Mouse (Mus musculus) heart, embryonic 16.5 days (tissue): Measurements from ENCODE around the gene Slc20a1. TPM values are rescaled to one million over a fixed set of nuclear protein-coding genes. Genes with fewer than 3 reads are reported as not detected.

Experiments
- ATAC-seq: fragments of 200-750 bp; cut with Nextera tagmentation; replicated peaks from 2 replicates; pipeline ENCODE4 v1.8.0; 2017; ENCODE audit warnings: moderate number of reproducible peaks; ENCODE audit not compliant: insufficient read depth, low FRiP score; ENCODE audit errors: extremely low read depth
- H3K27ac ChIP-seq: fragments of 300-500 bp; sonication (generic); 2 replicates; pipeline ENCODE4 v1.5.1; 2014; ENCODE audit warnings: mild to moderate bottlenecking, low read length, control low read depth, moderate library complexity
- H3K27me3 ChIP-seq: fragments of 300-500 bp; sonication (generic); 2 replicates; pipeline ENCODE4 v1.6.1; 2014; ENCODE audit warnings: low read length, mixed read lengths; ENCODE audit not compliant: control insufficient read depth, insufficient read depth
- H3K36me3 ChIP-seq: fragments of 300-500 bp; sonication (generic); 2 replicates; pipeline ENCODE4 v1.6.1; 2014; ENCODE audit not compliant: control insufficient read depth, insufficient read depth
- H3K4me1 ChIP-seq: fragments of 300-500 bp; sonication (generic); 2 replicates; pipeline ENCODE4 v1.6.1; 2014; ENCODE audit warnings: low read length, mixed read lengths; ENCODE audit not compliant: control insufficient read depth, insufficient read depth
- H3K4me2 ChIP-seq: fragments of 300-500 bp; sonication (generic); 2 replicates; pipeline ENCODE4 v1.6.1; 2014; ENCODE audit warnings: low read depth, mild to moderate bottlenecking, control low read depth, low read length
- H3K4me3 ChIP-seq: fragments of 300-500 bp; sonication (generic); 2 replicates; pipeline ENCODE4 v1.5.1; 2014; ENCODE audit warnings: mild to moderate bottlenecking, control low read depth, low read length
- H3K9ac ChIP-seq: fragments of 300-500 bp; sonication (generic); 2 replicates; pipeline ENCODE4 v1.6.1; 2014; ENCODE audit warnings: low read length, control low read depth
- H3K9me3 ChIP-seq: fragments of 300-500 bp; sonication (generic); replicated peaks from 2 replicates; pipeline ENCODE4 v1.6.1; 2016; ENCODE audit warnings: low read length; ENCODE audit not compliant: control insufficient read depth
- WGBS: fragments of 180-500 bp; shearing (Covaris S2); extraction: QIAGEN DNeasy Blood & Tissue Kit; methylation state at CpG from one replicate; pipeline ENCODE4 v1.1.7; 2014; 5-methylcytosine and 5-hydroxymethylcytosine counted together
- polyA plus RNA-seq: library from polyadenylated mRNA; unstranded; fragments of >200 nt; fragmentation: Nextera tagmentation; extraction: Ambion mirVana; gene quantifications from 2 replicates; pipeline ENCODE4 v1.2.1, GENCODE M21; 2015

Slc20a1 gene
- polyA plus RNA-seq, 1 experiment from 2014 or later, result 21.1 TPM

- H3K4me3 ChIP-seq, result no peak overlapping the region
Measured at GRCm38 (mm10) chr2:129229316-129229715, 30.8 kb downstream of the Slc20a1 start.

GRCm38 (mm10) chr2:129232023-129232422 is 33.5 kb downstream of the Slc20a1 start:
- Histone ChIP-seq H3K27me3 (no peaks in the 10 kb centered on the region; the same call in 1 of the 2 replicates), H3K27ac (no peak overlapping the region), H3K4me1 (no peaks in the 10 kb centered on the region), H3K9me3 (peaks cover 5% of the 10 kb centered on the region), H3K36me3 (no peaks in the 10 kb centered on the region), H3K4me2 (no peak overlapping the region), H3K4me3 (no peak overlapping the region), H3K9ac (no peak overlapping the region)
- WGBS, result 46% methylated on average over 4 of the region's 4 CpGs
- no peak for ATAC-seq

More at GRCm38 (mm10) chr2:129229316-129229715, 30.8 kb downstream of the Slc20a1 start:
- WGBS, result 90% methylated on average over 7 of the region's 7 CpGs
- no peaks in the 10 kb centered on the region for H3K36me3 ChIP-seq
- H3K9ac ChIP-seq, result no peak overlapping the region
- H3K27ac ChIP-seq, result no peak overlapping the region
- no peak for ATAC-seq
- no peak overlapping the region for H3K4me2 ChIP-seq
- H3K27me3 ChIP-seq, result no peaks in the 10 kb centered on the region
- H3K4me1 ChIP-seq, result no peaks in the 10 kb centered on the region
- H3K9me3 ChIP-seq, result peaks cover 5% of the 10 kb centered on the region

- Histone ChIP-seq H3K4me3 (no peak overlapping the region), H3K9ac (no peak overlapping the region), H3K4me2 (no peak overlapping the region), H3K36me3 (no peaks in the 10 kb centered on the region), H3K4me1 (no peaks in the 10 kb centered on the region), H3K27me3 (no peaks in the 10 kb centered on the region; the same call in 1 of the 2 replicates), H3K27ac (no peak overlapping the region), H3K9me3 (peaks cover 5% of the 10 kb centered on the region)
- 71% methylated on average over 9 of the region's 9 CpGs for WGBS
- ATAC-seq, result no peak
Measured at GRCm38 (mm10) chr2:129232484-129232883, 33.9 kb downstream of the Slc20a1 start.

- H3K36me3 ChIP-seq, result no peaks in the 10 kb centered on the region
- H3K9me3 ChIP-seq, result peaks cover 4% of the 10 kb centered on the region
- H3K4me1 ChIP-seq, result no peaks in the 10 kb centered on the region
- H3K4me2 ChIP-seq, result no peak overlapping the region
- H3K9ac ChIP-seq, result no peak overlapping the region
- WGBS, result 86% methylated on average over 1 of the region's 1 CpGs
- no peak overlapping the region for H3K27ac ChIP-seq
- no peak for ATAC-seq
- H3K4me3 ChIP-seq, result no peak overlapping the region
- H3K27me3 ChIP-seq, result no peaks in the 10 kb centered on the region; the same call in 1 of the 2 replicates
Measured at GRCm38 (mm10) chr2:129233218-129233617, 34.7 kb downstream of the Slc20a1 start.

GRCm38 (mm10) chr2:129233803-129234477 is 35.4 kb downstream of the Slc20a1 start:
- H3K4me3 ChIP-seq, result no peak overlapping the region
- ATAC-seq, result no peak
- H3K4me2 ChIP-seq, result no peak overlapping the region
- H3K9me3 ChIP-seq, result no peaks in the 10 kb centered on the region
- 27% methylated on average over 9 of the region's 9 CpGs for WGBS
- H3K27ac ChIP-seq, result no peak overlapping the region
- H3K36me3 ChIP-seq, result no peaks in the 10 kb centered on the region
- H3K27me3 ChIP-seq, result no peaks in the 10 kb centered on the region; the same call in 1 of the 2 replicates
- H3K9ac ChIP-seq, result no peak overlapping the region
- no peaks in the 10 kb centered on the region for H3K4me1 ChIP-seq

GRCm38 (mm10) chr2:129234731-129235130 is 36.2 kb downstream of the Slc20a1 start:
- H3K4me2 ChIP-seq, result no peak overlapping the region
- no peaks in the 10 kb centered on the region; the same call in 1 of the 2 replicates for H3K27me3 ChIP-seq
- WGBS, result 58% methylated on average over 2 of the region's 2 CpGs
- no peaks in the 10 kb centered on the region for H3K4me1 ChIP-seq
- no peak overlapping the region for H3K9ac ChIP-seq
- no peak overlapping the region for H3K27ac ChIP-seq
- no peak overlapping the region for H3K4me3 ChIP-seq
- no peaks in the 10 kb centered on the region for H3K36me3 ChIP-seq
- ATAC-seq, result no peak
- no peaks in the 10 kb centered on the region for H3K9me3 ChIP-seq

- Histone ChIP-seq H3K9me3 (peaks cover 5% of the 10 kb centered on the region; the same call in 1 of the 2 replicates), H3K36me3 (no peaks in the 10 kb centered on the region), H3K4me2 (no peak overlapping the region), H3K9ac (no peak overlapping the region), H3K4me1 (no peaks in the 10 kb centered on the region), H3K27ac (no peak overlapping the region), H3K27me3 (no peaks in the 10 kb centered on the region; the same call in 1 of the 2 replicates), H3K4me3 (no peak overlapping the region)
- 77% methylated on average over 4 of the region's 4 CpGs for WGBS
- no peak for ATAC-seq
Measured at GRCm38 (mm10) chr2:129236526-129236925, 38.0 kb downstream of the Slc20a1 start.

GRCm38 (mm10) chr2:129240726-129241432 is 42.3 kb downstream of the Slc20a1 start:
- WGBS, result 56% methylated on average over 9 of the region's 9 CpGs
- Histone ChIP-seq H3K4me3 (no peak overlapping the region), H3K36me3 (no peaks in the 10 kb centered on the region), H3K9ac (no peak overlapping the region), H3K4me2 (no peak overlapping the region), H3K27me3 (no peaks in the 10 kb centered on the region), H3K4me1 (peaks cover 13% of the 10 kb centered on the region; the same call in 1 of the 2 replicates), H3K27ac (no peak overlapping the region), H3K9me3 (peaks cover 5% of the 10 kb centered on the region; the same call in 1 of the 2 replicates)
- ATAC-seq, result no peak
